Mouse (Mus musculus) midbrain, embryonic 16.5 days (tissue): ENCODE measurements at regions not wholly inside any gene's neighbourhood (a gene's known extent, or its start where the extent isn't known, plus 50 kb on each side); places are given as distances from the start of the nearest gene placed in this dataset.

Experiments
- ATAC-seq: fragments of 200-750 bp; cut with Nextera tagmentation; 2 replicates; pipeline ENCODE4 v1.8.0; 2017; ENCODE audit warnings: moderate TSS enrichment
- H3K27ac ChIP-seq: fragments of 300-500 bp; sonication (generic); 2 replicates; pipeline ENCODE4 v1.5.1; 2014; ENCODE audit warnings: mild to moderate bottlenecking, low read length, mixed read lengths
- H3K27me3 ChIP-seq: fragments of 300-500 bp; sonication (generic); 2 replicates; pipeline ENCODE4 v1.6.1; 2014; ENCODE audit warnings: low read depth, low read length, mixed read lengths; ENCODE audit not compliant: control insufficient read depth, insufficient read depth
- H3K36me3 ChIP-seq: fragments of 300-500 bp; sonication (generic); 2 replicates; pipeline ENCODE4 v1.6.1; 2014; ENCODE audit warnings: mild to moderate bottlenecking, low read length, moderate library complexity, mixed read lengths; ENCODE audit not compliant: control insufficient read depth, insufficient read depth
- H3K4me1 ChIP-seq: fragments of 300-500 bp; sonication (generic); 2 replicates; pipeline ENCODE4 v1.6.1; 2014; ENCODE audit warnings: mild to moderate bottlenecking, low read length, mixed read lengths; ENCODE audit not compliant: control insufficient read depth, insufficient read depth
- H3K4me2 ChIP-seq: fragments of 300-500 bp; sonication (generic); 2 replicates; pipeline ENCODE4 v1.6.1; 2014; ENCODE audit warnings: mild to moderate bottlenecking, low read length, mixed read lengths
- H3K4me3 ChIP-seq: fragments of 300-500 bp; sonication (generic); 2 replicates; pipeline ENCODE4 v1.5.1; 2014; ENCODE audit warnings: low read depth, mild to moderate bottlenecking, low read length, moderate library complexity, mixed read lengths
- H3K9ac ChIP-seq: fragments of 300-500 bp; sonication (generic); 2 replicates; pipeline ENCODE4 v1.6.1; 2014; ENCODE audit warnings: low read depth, low read length, mixed read lengths
- H3K9me3 ChIP-seq: fragments of 300-500 bp; sonication (generic); replicated peaks from 2 replicates; pipeline ENCODE4 v1.6.1; 2014; ENCODE audit warnings: mild to moderate bottlenecking, low read length, mixed read lengths; ENCODE audit not compliant: control insufficient read depth, poor library complexity, severe bottlenecking
- WGBS: fragments of 180-500 bp; shearing (Covaris S2); extraction: QIAGEN DNeasy Blood & Tissue Kit; methylation state at CpG from one replicate; pipeline ENCODE4 v1.1.7; 2014; 5-methylcytosine and 5-hydroxymethylcytosine counted together

DNA sequence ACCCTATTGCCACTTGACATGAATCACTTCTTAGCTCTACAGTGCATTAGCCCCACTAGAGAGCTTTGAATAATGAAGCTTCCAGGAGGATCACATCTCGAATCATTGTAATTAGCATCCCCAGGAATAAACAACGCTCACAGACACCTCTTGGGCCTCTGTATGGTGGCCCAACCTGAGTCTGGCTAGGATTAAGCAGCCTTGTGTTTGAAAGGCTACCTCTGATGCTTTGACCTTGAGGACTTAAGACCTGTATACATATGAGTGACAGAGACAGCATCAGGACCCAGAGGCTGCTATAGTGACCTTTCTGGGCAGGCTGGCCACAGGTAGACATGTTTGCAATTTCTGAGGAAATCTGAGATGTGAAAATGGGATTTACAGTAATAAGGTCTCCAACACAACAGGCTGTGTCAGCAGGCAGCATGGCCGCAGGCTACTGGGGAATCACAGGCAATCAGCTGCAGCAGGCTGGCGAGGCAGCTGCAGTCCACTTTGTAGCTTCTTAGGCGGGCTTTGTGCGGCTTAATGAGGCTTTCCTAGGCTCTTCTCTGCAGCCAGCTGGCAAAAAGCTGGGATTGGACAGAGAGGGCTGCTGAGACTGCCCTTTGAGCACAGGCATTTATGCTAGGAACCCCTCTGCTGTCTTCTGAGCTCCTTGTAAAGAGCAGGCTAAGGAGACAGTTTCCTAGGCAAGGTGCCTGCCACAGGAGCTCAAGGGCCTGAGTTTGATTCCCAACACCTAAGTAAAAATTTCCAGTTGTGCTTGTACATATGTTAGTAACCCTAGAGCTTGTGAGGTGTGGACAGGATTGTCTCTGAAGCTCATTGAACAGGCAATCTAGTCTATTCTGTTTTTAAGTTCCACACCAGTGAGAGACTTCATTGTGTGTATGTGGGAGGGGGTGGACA, 768.1 kb upstream of the Auts2 start:
- Histone ChIP-seq H3K27ac (peak overlapping the region; percentile 60), H3K9ac (no peak overlapping the region), H3K4me3 (no peak overlapping the region), H3K4me1 (peaks cover 10% of the 10 kb centered on the region), H3K4me2 (no peak overlapping the region), H3K27me3 (no peaks in the 10 kb centered on the region), H3K36me3 (no peaks in the 10 kb centered on the region), H3K9me3 (no peaks in the 10 kb centered on the region)
- WGBS: 12% methylated on average over 6 of the region's 6 CpGs
- ATAC-seq: peak; percentile 45; the same call in 1 of the 2 replicates

- Histone ChIP-seq H3K27ac (no peak overlapping the region), H3K4me3 (no peak overlapping the region), H3K4me2 (no peak overlapping the region), H3K36me3 (no peaks in the 10 kb centered on the region), H3K9me3 (no peaks in the 10 kb centered on the region), H3K9ac (no peak overlapping the region), H3K27me3 (no peaks in the 10 kb centered on the region), H3K4me1 (no peaks in the 10 kb centered on the region)
- ATAC-seq: no peak
- WGBS: 70% methylated on average over 7 of the region's 7 CpGs
Measured at GRCm38 (mm10) chr5:133267887-133268286, 724.7 kb upstream of the Auts2 start.

DNA sequence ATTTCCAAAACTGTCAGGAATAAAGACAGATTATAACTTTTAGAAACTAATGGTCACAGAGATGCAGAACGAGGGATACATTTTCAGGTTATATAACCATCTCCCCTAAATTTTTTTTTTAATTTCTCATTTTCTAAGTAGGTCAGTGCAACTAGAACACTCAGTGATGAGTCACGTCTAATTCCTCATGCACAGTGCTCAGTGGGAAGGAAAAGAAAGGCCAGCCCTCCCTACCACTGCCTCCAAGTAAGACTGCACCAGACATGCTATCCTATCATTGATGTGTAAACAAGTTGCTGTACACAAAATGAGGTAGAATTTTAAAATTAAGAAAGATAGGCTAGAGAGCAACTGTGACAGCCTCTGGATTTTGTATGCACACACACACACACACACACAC, 724.2 kb upstream of the Auts2 start:
- H3K27me3 ChIP-seq: no peaks in the 10 kb centered on the region
- H3K9ac ChIP-seq: no peak overlapping the region
- no peak for ATAC-seq
- no peak overlapping the region for H3K4me3 ChIP-seq
- H3K27ac ChIP-seq: no peak overlapping the region
- WGBS: 72% methylated on average over 2 of the region's 2 CpGs
- H3K9me3 ChIP-seq: no peaks in the 10 kb centered on the region
- no peak overlapping the region for H3K4me2 ChIP-seq
- no peaks in the 10 kb centered on the region for H3K36me3 ChIP-seq
- H3K4me1 ChIP-seq: no peaks in the 10 kb centered on the region

- Histone ChIP-seq H3K9ac (no peak overlapping the region), H3K4me3 (no peak overlapping the region), H3K9me3 (no peaks in the 10 kb centered on the region), H3K36me3 (no peaks in the 10 kb centered on the region), H3K27ac (no peak overlapping the region), H3K4me1 (no peaks in the 10 kb centered on the region), H3K27me3 (no peaks in the 10 kb centered on the region), H3K4me2 (no peak overlapping the region)
- 51% methylated on average over 7 of the region's 7 CpGs for WGBS
- ATAC-seq: no peak
Measured at GRCm38 (mm10) chr5:133264976-133265375, 721.8 kb upstream of the Auts2 start.

DNA sequence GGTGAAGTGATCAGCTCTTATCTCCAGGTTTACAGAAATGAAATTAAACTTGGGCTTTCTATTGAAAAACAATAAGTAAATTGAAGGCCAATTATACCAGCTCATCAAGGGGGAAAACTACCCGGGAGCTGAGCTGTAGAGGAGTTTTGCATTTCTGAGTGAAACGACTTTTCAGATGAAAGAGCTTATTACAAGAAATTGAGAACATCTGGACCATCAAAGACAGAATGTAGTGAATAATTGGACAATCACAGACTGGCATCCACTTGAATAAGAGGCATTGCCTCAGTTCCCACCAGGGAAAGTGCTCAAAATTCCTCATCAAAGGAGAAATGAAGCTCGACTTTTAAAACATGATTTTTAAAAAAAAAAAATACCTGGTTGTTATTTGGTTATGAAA, 675.7 kb upstream of the Auts2 start:
- H3K9me3 ChIP-seq: no peaks in the 10 kb centered on the region
- H3K4me1 ChIP-seq: no peaks in the 10 kb centered on the region
- no peaks in the 10 kb centered on the region for H3K27me3 ChIP-seq
- no peak overlapping the region for H3K9ac ChIP-seq
- H3K4me3 ChIP-seq: no peak overlapping the region
- H3K4me2 ChIP-seq: no peak overlapping the region
- ATAC-seq: no peak
- no peak overlapping the region for H3K27ac ChIP-seq
- 52% methylated on average over 3 of the region's 3 CpGs for WGBS
- no peaks in the 10 kb centered on the region for H3K36me3 ChIP-seq

- no peaks in the 10 kb centered on the region for H3K27me3 ChIP-seq
- H3K4me1 ChIP-seq: no peaks in the 10 kb centered on the region
- H3K36me3 ChIP-seq: no peaks in the 10 kb centered on the region
- no peaks in the 10 kb centered on the region for H3K9me3 ChIP-seq
- no peak overlapping the region for H3K9ac ChIP-seq
- H3K27ac ChIP-seq: no peak overlapping the region
- no peak overlapping the region for H3K4me2 ChIP-seq
- WGBS: 97% methylated on average over 1 of the region's 1 CpGs
- H3K4me3 ChIP-seq: no peak overlapping the region
- no peak for ATAC-seq
Measured at GRCm38 (mm10) chr5:133198546-133198945, 655.4 kb upstream of the Auts2 start.

GRCm38 (mm10) chr5:133189798-133190571, 646.8 kb upstream of the Auts2 start:
- Histone ChIP-seq H3K27me3 (no peaks in the 10 kb centered on the region), H3K4me3 (no peak overlapping the region), H3K9ac (no peak overlapping the region), H3K4me2 (no peak overlapping the region), H3K27ac (no peak overlapping the region), H3K4me1 (no peaks in the 10 kb centered on the region), H3K36me3 (no peaks in the 10 kb centered on the region), H3K9me3 (no peaks in the 10 kb centered on the region)
- ATAC-seq: no peak
- 82% methylated on average over 8 of the region's 8 CpGs for WGBS

GRCm38 (mm10) chr5:133175636-133176035, 632.5 kb upstream of the Auts2 start:
- ATAC-seq: no peak

DNA sequence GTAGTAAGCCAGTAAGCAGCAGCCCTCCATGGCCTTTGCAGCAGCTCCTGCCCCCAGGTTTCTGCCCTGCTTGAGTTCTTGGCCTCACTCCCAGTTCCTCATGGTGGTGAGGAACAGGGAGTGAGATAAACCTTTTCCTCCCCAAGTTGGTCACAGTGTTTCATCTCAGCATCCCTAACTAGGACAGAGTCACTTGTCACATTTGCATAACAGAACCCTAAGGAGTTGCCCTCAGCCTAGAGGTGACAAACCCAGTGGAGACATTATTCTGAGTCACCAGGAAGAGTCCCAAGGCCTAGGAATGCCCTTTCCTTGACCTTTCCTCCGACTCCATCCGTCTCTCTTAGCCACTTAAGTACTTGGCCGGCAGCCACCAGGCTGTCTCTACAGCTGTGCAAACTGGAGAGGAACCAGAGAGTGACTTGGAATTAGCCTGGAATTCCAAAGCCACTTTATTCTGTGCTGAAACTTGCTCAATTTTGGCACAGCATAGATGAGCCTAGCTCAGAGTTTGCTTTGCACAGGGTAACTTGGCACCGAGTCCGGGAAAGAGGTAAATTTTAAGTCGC, 630.1 kb upstream of the Auts2 start:
- Histone ChIP-seq H3K4me1 (no peaks in the 10 kb centered on the region), H3K4me3 (no peak overlapping the region), H3K36me3 (no peaks in the 10 kb centered on the region), H3K27me3 (no peaks in the 10 kb centered on the region), H3K4me2 (no peak overlapping the region), H3K9me3 (no peaks in the 10 kb centered on the region), H3K9ac (no peak overlapping the region), H3K27ac (no peak overlapping the region)
- WGBS: 55% methylated on average over 6 of the region's 6 CpGs
- no peak for ATAC-seq

More at GRCm38 (mm10) chr5:133175636-133176035, 632.5 kb upstream of the Auts2 start:
- WGBS: 89% methylated on average over 6 of the region's 6 CpGs
- H3K27ac ChIP-seq: no peak overlapping the region
- H3K4me2 ChIP-seq: no peak overlapping the region
- no peaks in the 10 kb centered on the region for H3K27me3 ChIP-seq
- H3K9me3 ChIP-seq: no peaks in the 10 kb centered on the region
- no peaks in the 10 kb centered on the region for H3K4me1 ChIP-seq
- H3K9ac ChIP-seq: no peak overlapping the region
- no peaks in the 10 kb centered on the region for H3K36me3 ChIP-seq
- no peak overlapping the region for H3K4me3 ChIP-seq
